Mouse (Mus musculus) fat pad, adult 2 months (tissue): ENCODE measurements around the gene Fancm.
"Not testable (repeated sequence)": the region's sequence is repeated elsewhere in the genome, so short reads cannot be mapped to it uniquely, and the experiment has no call there.

Source experiments
- DNase-seq: peaks from one replicate; pipeline ENCODE4 v3.0.0-alpha.2; 2011; ENCODE audit warnings: low read depth, low spot score; ENCODE audit errors: extremely low read depth

The Fancm gene

GRCm38 (mm10) chr12:65118968-65119367 lies 43.6 kb downstream of the Fancm start:
- no peak for DNase-seq

- no peak for DNase-seq
These were observed 44.0 kb downstream of the Fancm start for GRCm38 (mm10) chr12:65119451-65119850.

- not testable (repeated sequence) for DNase-seq
These were observed 60.7 kb downstream of the Fancm start for GRCm38 (mm10) chr12:65136121-65136520.

GRCm38 (mm10) chr12:65172021-65172951 lies 96.9 kb downstream of the Fancm start, which contains the start of gene Mis18bp1:
TSS of gene Mis18bp1 (minus strand) at chr12:65172604.
- peak; percentile 39 for DNase-seq

GRCm38 (mm10) chr12:65172959-65173358 lies 97.6 kb downstream of the Fancm start:
- not testable (repeated sequence) for DNase-seq

GRCm38 (mm10) chr12:65173736-65174135 lies 98.3 kb downstream of the Fancm start:
- no peak for DNase-seq
